Mouse (Mus musculus) MEL (cell line): Measurements from ENCODE around the gene Tcea2.

Source experiments
- BHLHE40 ChIP-seq: IDR thresholded peaks from 2 replicates; pipeline ENCODE4 v1.6.1; 2012; ENCODE audit warnings: low read depth, mild to moderate bottlenecking, inconsistent platforms, low read length, improper control_type of control experiment, borderline replicate concordance
- CTCF ChIP-seq, 3 experiments: IDR thresholded peaks in 2 of 3; conservative IDR thresholded peaks in 1 of 3; 2 replicates each; pipeline ENCODE4 v1.5.1; 2011 to 2012; ENCODE audit warnings: low read length in 3 of 3, low read depth in 2 of 3, mild to moderate bottlenecking in 2 of 3, improper control_type of control experiment in 1 of 3, inconsistent platforms in 1 of 3, mixed read lengths in 1 of 3, moderate library complexity in 1 of 3; ENCODE audit not compliant: control insufficient read depth in 1 of 3, insufficient read depth in 1 of 3, poor library complexity in 1 of 3, severe bottlenecking in 1 of 3
- EP300 ChIP-seq, 2 experiments: IDR thresholded peaks; 2 replicates each; pipeline ENCODE4 v1.6.1; 2011; ENCODE audit warnings: improper control_type of control experiment in 2 of 2, low read length in 2 of 2, low read depth in 1 of 2, mild to moderate bottlenecking in 1 of 2
- MAFK ChIP-seq: IDR thresholded peaks from 2 replicates; pipeline ENCODE4 v1.6.1; 2011; ENCODE audit warnings: low read depth, mild to moderate bottlenecking, low read length, improper control_type of control experiment, borderline replicate concordance
- MYB ChIP-seq: IDR thresholded peaks from 2 replicates; pipeline ENCODE4 v1.6.1; 2011; ENCODE audit warnings: mild to moderate bottlenecking, low read depth, low read length, improper control_type of control experiment
- MYC ChIP-seq: IDR thresholded peaks from 2 replicates; pipeline ENCODE4 v1.6.1; 2011; ENCODE audit warnings: low read depth, mild to moderate bottlenecking, low read length, improper control_type of control experiment, moderate library complexity
- NRF1 ChIP-seq: IDR thresholded peaks from 2 replicates; pipeline ENCODE4 v1.6.1; 2014; ENCODE audit warnings: low read depth, mild to moderate bottlenecking, inconsistent platforms, low read length, improper control_type of control experiment, moderate library complexity; ENCODE audit not compliant: poor library complexity, insufficient read depth, severe bottlenecking
- POLR2A ChIP-seq, 2 experiments: IDR thresholded peaks; 2 replicates each; pipeline ENCODE4 v1.6.1; 2011 to 2012; ENCODE audit warnings: low read length in 2 of 2, mild to moderate bottlenecking in 2 of 2, control low read depth in 1 of 2, improper control_type of control experiment in 1 of 2, low read depth in 1 of 2, moderate library complexity in 1 of 2; ENCODE audit not compliant: control insufficient read depth in 1 of 2, insufficient read depth in 1 of 2, poor library complexity in 1 of 2
- POLR2AphosphoS2 ChIP-seq: IDR thresholded peaks from 2 replicates; pipeline ENCODE4 v1.6.1; 2011; ENCODE audit warnings: low read length, improper control_type of control experiment
- POLR2AphosphoS5 ChIP-seq: IDR thresholded peaks from 2 replicates; pipeline ENCODE4 v1.6.1; 2012; ENCODE audit warnings: low read depth, borderline replicate concordance, mild to moderate bottlenecking, inconsistent platforms, low read length, moderate library complexity, mixed read lengths
- TCF12 ChIP-seq: IDR thresholded peaks from 2 replicates; pipeline ENCODE4 v1.6.1; 2014; ENCODE audit warnings: low read depth, mild to moderate bottlenecking, inconsistent platforms, low read length, improper control_type of control experiment, moderate library complexity
- UBTF ChIP-seq: IDR thresholded peaks from 2 replicates; pipeline ENCODE4 v1.6.1; 2012; ENCODE audit warnings: low read depth, mild to moderate bottlenecking, inconsistent platforms, low read length, improper control_type of control experiment, moderate library complexity, borderline replicate concordance; ENCODE audit not compliant: insufficient read depth
- ZC3H11A ChIP-seq: IDR thresholded peaks from 2 replicates; pipeline ENCODE4 v1.6.1; 2012; ENCODE audit warnings: low read depth, mild to moderate bottlenecking, inconsistent platforms, low read length, improper control_type of control experiment

GRCm38 (mm10) chr2:181635865-181636264 is 44.2 kb upstream of the Tcea2 start:
- TF ChIP-seq POLR2A (IDR thresholded peaks at IDR 0.05; ENCODE audit: control insufficient read depth in 1 of 2, insufficient read depth in 1 of 2, low read depth in 1 of 2, low read length in 2 of 2, poor library complexity in 1 of 2) (no peak), MYB (no peak), CTCF (IDR thresholded peaks at IDR 0.05 in 2 of 3, conservative IDR thresholded peaks at IDR 0.05 in 1 of 3; ENCODE audit: control insufficient read depth in 1 of 3, insufficient read depth in 1 of 3, low read depth in 2 of 3, low read length in 3 of 3, poor library complexity in 1 of 3, severe bottlenecking in 1 of 3) (no peak), TCF12 (no peak), POLR2AphosphoS2 (no peak), EP300 (IDR thresholded peaks at IDR 0.05; ENCODE audit: low read depth in 1 of 2, low read length in 2 of 2) (no peak), POLR2AphosphoS5 (no peak), UBTF (no peak), MYC (no peak), ZC3H11A (no peak), BHLHE40 (no peak), MAFK (no peak), NRF1 (no peak)
